Mouse (Mus musculus) ovary, adult 18-20 months (tissue): Measurements from ENCODE around the gene Armcx6.
"Not testable (repeated sequence)": the region's sequence is repeated elsewhere in the genome, so short reads cannot be mapped to it uniquely, and the experiment has no call there.

Experiments
- DNase-seq: peaks from one replicate; pipeline ENCODE4 v3.0.0; 2022; ENCODE audit warnings: low spot score, mixed read lengths

Armcx6 gene

GRCm38 (mm10) chrX:134750764-134751592, at the start of gene Armcx6:
Gene Armcx6 (minus strand): TSS chrX:134751417.
- peak; percentile 73 for DNase-seq

- DNase-seq, result no peak
Observed at GRCm38 (mm10) chrX:134787728-134788127, 36.5 kb upstream of the Armcx6 start.

GRCm38 (mm10) chrX:134763428-134764198, 12.4 kb upstream of the Armcx6 start:
- DNase-seq, result not testable (repeated sequence)

GRCm38 (mm10) chrX:134757293-134757995, 6.2 kb upstream of the Armcx6 start:
- DNase-seq, result no peak

- peak; percentile 37 for DNase-seq
Observed at GRCm38 (mm10) chrX:134756434-134757292, 5.4 kb upstream of the Armcx6 start, which contains the start of gene Armcx3. Gene Armcx3 (plus strand): TSS chrX:134756595.

- DNase-seq, result no peak
Observed at GRCm38 (mm10) chrX:134752584-134752983, 1.4 kb upstream of the Armcx6 start.

GRCm38 (mm10) chrX:134751910-134752309, 693 bp upstream of the Armcx6 start:
- no peak for DNase-seq

- no peak for DNase-seq
Observed at GRCm38 (mm10) chrX:134746459-134746858, 4.8 kb downstream of the Armcx6 start.

GRCm38 (mm10) chrX:134741862-134742261, 9.4 kb downstream of the Armcx6 start:
- no peak for DNase-seq

GRCm38 (mm10) chrX:134739160-134739559, 12.1 kb downstream of the Armcx6 start:
- DNase-seq, result no peak

- DNase-seq, result no peak
Observed at GRCm38 (mm10) chrX:134737796-134738195, 13.4 kb downstream of the Armcx6 start.

GRCm38 (mm10) chrX:134729778-134730177, 21.4 kb downstream of the Armcx6 start:
- DNase-seq, result no peak

GRCm38 (mm10) chrX:134723762-134724161, 27.5 kb downstream of the Armcx6 start:
- not testable (repeated sequence) for DNase-seq

GRCm38 (mm10) chrX:134718524-134718923, 32.7 kb downstream of the Armcx6 start:
- peak; percentile 42 for DNase-seq

GRCm38 (mm10) chrX:134717752-134718308, 33.4 kb downstream of the Armcx6 start, which contains the start of gene Armcx1:
Gene Armcx1 (plus strand): TSS chrX:134717963.
- peak; percentile 38 for DNase-seq

GRCm38 (mm10) chrX:134716863-134717262, 34.4 kb downstream of the Armcx6 start:
- no peak for DNase-seq
